Mouse (Mus musculus) naive thymus-derived CD4-positive, alpha-beta T cell, adult 2 months (primary cell): ENCODE measurements at regions not wholly inside any gene's neighbourhood (a gene's known extent, or its start where the extent isn't known, plus 50 kb on each side); places are given as distances from the start of the nearest gene placed in this dataset.
A peak's percentile ranks its signal among the peaks of the same experiment; 100 is the strongest.

Experiments used
- DNase-seq: peaks from one replicate; pipeline ENCODE4 v3.0.0-alpha.2; 2011; ENCODE audit warnings: low read depth

GRCm38 (mm10) chr11:112106891-112107290, 675.1 kb upstream of the Sox9 start:
- no peak for DNase-seq

GRCm38 (mm10) chr11:112107314-112107713, 674.7 kb upstream of the Sox9 start:
- DNase-seq: no peak

- no peak for DNase-seq
Observed at GRCm38 (mm10) chr11:112121026-112121425, 661.0 kb upstream of the Sox9 start.

GRCm38 (mm10) chr11:112121831-112122230, 660.2 kb upstream of the Sox9 start:
- DNase-seq: no peak

GRCm38 (mm10) chr11:112125249-112125933, 656.6 kb upstream of the Sox9 start:
- no peak for DNase-seq

GRCm38 (mm10) chr11:112130090-112130489, 651.9 kb upstream of the Sox9 start:
- no peak for DNase-seq

- no peak for DNase-seq
Observed at GRCm38 (mm10) chr11:112137401-112138020, 644.5 kb upstream of the Sox9 start.

GRCm38 (mm10) chr11:112140058-112140457, 642.0 kb upstream of the Sox9 start:
- no peak for DNase-seq

GRCm38 (mm10) chr11:112140495-112140894, 641.5 kb upstream of the Sox9 start:
- DNase-seq: no peak

GRCm38 (mm10) chr11:112140912-112141311, 641.1 kb upstream of the Sox9 start:
- no peak for DNase-seq

GRCm38 (mm10) chr11:112152051-112152450, 630.0 kb upstream of the Sox9 start:
- no peak for DNase-seq

- DNase-seq: no peak
Observed at GRCm38 (mm10) chr11:112153198-112153597, 628.8 kb upstream of the Sox9 start.

- no peak for DNase-seq
Observed at GRCm38 (mm10) chr11:112154712-112155319, 627.2 kb upstream of the Sox9 start.

- DNase-seq: peak; percentile 13
Observed at GRCm38 (mm10) chr11:112155339-112155955, 626.6 kb upstream of the Sox9 start.

GRCm38 (mm10) chr11:112163681-112164265, 618.3 kb upstream of the Sox9 start:
- DNase-seq: no peak

- DNase-seq: no peak
Observed at GRCm38 (mm10) chr11:112173585-112173984, 608.4 kb upstream of the Sox9 start.

GRCm38 (mm10) chr11:112175302-112175701, 606.7 kb upstream of the Sox9 start:
- no peak for DNase-seq

- no peak for DNase-seq
Observed at GRCm38 (mm10) chr11:112180666-112181065, 601.4 kb upstream of the Sox9 start.

- no peak for DNase-seq
Observed at GRCm38 (mm10) chr11:112197620-112198268, 584.3 kb upstream of the Sox9 start.

GRCm38 (mm10) chr11:112204561-112204960, 577.5 kb upstream of the Sox9 start:
- DNase-seq: no peak

GRCm38 (mm10) chr11:112209414-112209813, 572.6 kb upstream of the Sox9 start:
- DNase-seq: no peak
